Mouse (Mus musculus): Measurements from ENCODE around the gene Hpse2.

Gene Hpse2

GRCm38 (mm10) chr19:42737753-42738152 lies 650.4 kb downstream of the Hpse2 start:
- DNase-seq (ENCODE audit: low read depth, low spot score): no peak

Measured in forelimb bud, embryonic 11.5 days (tissue).